Mouse (Mus musculus): Measurements from ENCODE around the gene Tango6.

- TF ChIP-seq CTCF (IDR thresholded peaks at IDR 0.05; ENCODE audit: low read depth): no peak
- TF ChIP-seq EP300 (IDR thresholded peaks at IDR 0.05; ENCODE audit: low read depth): peak; percentile 41; the same call in 1 of the 2 replicates
Measured at GRCm38 (mm10) chr8:106704901-106705321, 22.0 kb downstream of the Tango6 start.
